Mouse (Mus musculus): Measurements from ENCODE around the gene Hdac8.

GRCm38 (mm10) chrX:102485575-102485974 lies 19.6 kb downstream of the Hdac8 start:
- TF ChIP-seq CTCF (IDR thresholded peaks at IDR 0.05; ENCODE audit: extremely low read depth, insufficient read length, insufficient replicate concordance, low read depth, low read length) (no peak), POLR2A (IDR thresholded peaks at IDR 0.05; ENCODE audit: low read depth, low read length) (no peak)

Data from small intestine, adult 2 months (tissue).